Mouse (Mus musculus): ENCODE measurements around the gene Fat3. TPM values are rescaled to one million over a fixed set of nuclear protein-coding genes. Genes with fewer than 3 reads are reported as not detected.

Gene Fat3
- polyA plus RNA-seq, 1 experiment from 2014 or later: 1.8 TPM

DNA sequence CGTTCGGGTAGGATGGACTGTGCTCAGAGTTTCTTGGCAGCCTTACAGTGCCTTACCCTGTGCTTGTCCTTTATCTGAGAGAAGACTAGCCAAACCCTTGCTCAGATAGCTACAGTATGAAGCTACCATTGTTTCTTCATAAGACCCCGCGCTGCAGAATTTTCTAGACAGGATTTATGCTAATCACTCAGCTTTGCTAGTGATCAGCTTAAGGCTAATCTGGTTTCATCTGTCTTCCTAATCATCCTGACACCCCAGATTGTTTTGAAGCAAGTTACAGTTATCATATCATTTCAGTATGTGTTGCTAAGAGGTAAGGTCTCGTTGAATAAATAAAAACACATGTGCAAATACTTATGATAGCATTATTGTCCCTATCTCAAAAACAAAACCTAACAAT lies 493.6 kb downstream of the Fat3 start:
- no peak overlapping the region for H3K4me3 ChIP-seq (ENCODE audit: control insufficient read depth in 1 of 2, insufficient read depth in 1 of 2, low read depth in 1 of 2, low read length in 2 of 2)
- H3K9me3 ChIP-seq (ENCODE audit: control insufficient read depth, low read length): no peaks in the 10 kb centered on the region
- H3K4me2 ChIP-seq (ENCODE audit: low read length): no peak overlapping the region
- no peak for ATAC-seq (ENCODE audit: insufficient number of reproducible peaks, insufficient read depth, low FRiP score, low read depth)
- H3K27ac ChIP-seq (replicated peaks in 1 of 2; ENCODE audit: control insufficient read depth in 1 of 2, insufficient read depth in 1 of 2, low read depth in 2 of 2, low read length in 2 of 2): no peak overlapping the region
- 79% methylated on average over 5 of the region's 5 CpGs for WGBS
- H3K9ac ChIP-seq (ENCODE audit: low read length): no peak overlapping the region
- no peaks in the 10 kb centered on the region for H3K27me3 ChIP-seq (ENCODE audit: control insufficient read depth, insufficient read depth, low read length)
- H3K36me3 ChIP-seq (ENCODE audit: control insufficient read depth, insufficient read depth, low read length): no peaks in the 10 kb centered on the region
- no peaks in the 10 kb centered on the region for H3K4me1 ChIP-seq (ENCODE audit: control insufficient read depth in 2 of 2, insufficient read depth in 2 of 2, low read length in 2 of 2)

DNA sequence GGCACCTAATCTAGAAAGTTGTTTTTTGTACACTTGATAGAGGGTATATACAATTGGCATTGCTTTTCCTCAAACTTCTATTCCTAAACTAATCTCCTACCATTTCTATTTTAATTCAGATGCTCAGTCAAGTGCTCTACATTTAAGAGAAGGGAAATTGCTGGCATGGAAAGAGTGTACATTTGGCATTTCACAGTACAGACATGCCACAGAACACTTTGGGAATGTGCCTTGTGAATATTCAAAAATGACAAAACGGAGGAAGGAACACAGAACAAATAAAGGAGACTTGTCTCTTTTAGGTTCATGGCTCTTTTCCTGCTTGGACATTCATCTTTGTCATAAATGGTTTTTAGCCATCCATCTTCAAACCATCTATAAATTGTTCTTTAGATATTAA lies 498.1 kb downstream of the Fat3 start:
- H3K9ac ChIP-seq (ENCODE audit: low read length): no peak overlapping the region
- 69% methylated on average over 1 of the region's 1 CpGs for WGBS
- no peak for ATAC-seq (ENCODE audit: insufficient number of reproducible peaks, insufficient read depth, low FRiP score, low read depth)
- no peaks in the 10 kb centered on the region for H3K4me1 ChIP-seq (ENCODE audit: control insufficient read depth in 2 of 2, insufficient read depth in 2 of 2, low read length in 2 of 2)
- no peaks in the 10 kb centered on the region for H3K27me3 ChIP-seq (ENCODE audit: control insufficient read depth, insufficient read depth, low read length)
- H3K36me3 ChIP-seq (ENCODE audit: control insufficient read depth, insufficient read depth, low read length): no peaks in the 10 kb centered on the region
- H3K4me2 ChIP-seq (ENCODE audit: low read length): no peak overlapping the region
- H3K4me3 ChIP-seq (ENCODE audit: control insufficient read depth in 1 of 2, insufficient read depth in 1 of 2, low read depth in 1 of 2, low read length in 2 of 2): no peak overlapping the region
- no peak overlapping the region for H3K27ac ChIP-seq (replicated peaks in 1 of 2; ENCODE audit: control insufficient read depth in 1 of 2, insufficient read depth in 1 of 2, low read depth in 2 of 2, low read length in 2 of 2)
- no peaks in the 10 kb centered on the region for H3K9me3 ChIP-seq (ENCODE audit: control insufficient read depth, low read length)

DNA sequence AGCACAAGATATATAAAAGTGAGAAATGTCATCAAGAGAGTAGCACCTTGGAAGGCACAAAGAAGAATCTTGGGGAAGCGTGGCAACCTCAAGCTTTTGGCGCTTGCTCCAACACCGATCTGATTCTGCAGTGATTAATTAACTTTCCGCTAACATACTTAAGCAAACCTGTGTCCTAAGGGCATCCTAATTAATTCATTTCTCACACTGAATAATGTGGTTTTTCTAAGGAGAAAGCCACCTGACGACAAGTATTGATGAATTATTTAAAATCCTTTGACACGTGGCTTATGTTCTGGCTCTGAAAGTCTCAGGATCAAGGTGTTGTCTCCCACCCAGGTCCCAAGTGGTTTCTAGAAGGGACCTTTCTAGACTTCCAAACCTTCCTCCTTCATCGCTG lies 506.3 kb downstream of the Fat3 start:
- no peaks in the 10 kb centered on the region for H3K9me3 ChIP-seq (ENCODE audit: control insufficient read depth, low read length)
- 84% methylated on average over 7 of the region's 7 CpGs for WGBS
- H3K4me3 ChIP-seq (ENCODE audit: control insufficient read depth in 1 of 2, insufficient read depth in 1 of 2, low read depth in 1 of 2, low read length in 2 of 2): no peak overlapping the region
- no peak for ATAC-seq (ENCODE audit: insufficient number of reproducible peaks, insufficient read depth, low FRiP score, low read depth)
- H3K4me1 ChIP-seq (ENCODE audit: control insufficient read depth in 2 of 2, insufficient read depth in 2 of 2, low read length in 2 of 2): no peaks in the 10 kb centered on the region
- H3K36me3 ChIP-seq (ENCODE audit: control insufficient read depth, insufficient read depth, low read length): no peaks in the 10 kb centered on the region
- no peak overlapping the region for H3K9ac ChIP-seq (ENCODE audit: low read length)
- no peak overlapping the region for H3K4me2 ChIP-seq (ENCODE audit: low read length)
- H3K27ac ChIP-seq (replicated peaks in 1 of 2; ENCODE audit: control insufficient read depth in 1 of 2, insufficient read depth in 1 of 2, low read depth in 2 of 2, low read length in 2 of 2): no peak overlapping the region
- H3K27me3 ChIP-seq (ENCODE audit: control insufficient read depth, insufficient read depth, low read length): no peaks in the 10 kb centered on the region

DNA sequence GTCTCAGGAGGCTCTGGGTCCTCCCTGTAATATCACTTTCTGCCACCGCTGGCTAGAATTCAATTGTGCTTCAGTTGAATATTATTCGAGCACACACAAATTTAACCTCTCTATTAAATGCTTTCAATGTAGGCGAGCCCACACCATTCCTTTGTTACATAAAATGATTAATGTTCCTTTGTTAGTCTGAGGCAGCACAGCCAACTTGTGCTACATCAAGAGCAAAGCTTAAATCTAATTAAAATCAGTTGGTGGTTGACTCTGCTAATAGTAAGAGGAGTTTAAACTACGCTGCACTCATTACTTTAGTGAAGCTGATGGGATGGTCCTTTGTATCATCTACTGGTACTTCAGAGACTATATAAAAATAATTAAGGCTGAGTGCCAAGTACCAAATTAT lies 506.9 kb downstream of the Fat3 start:
- H3K27ac ChIP-seq (replicated peaks in 1 of 2; ENCODE audit: control insufficient read depth in 1 of 2, insufficient read depth in 1 of 2, low read depth in 2 of 2, low read length in 2 of 2): no peak overlapping the region
- 82% methylated on average over 4 of the region's 4 CpGs for WGBS
- no peaks in the 10 kb centered on the region for H3K36me3 ChIP-seq (ENCODE audit: control insufficient read depth, insufficient read depth, low read length)
- H3K4me3 ChIP-seq (ENCODE audit: control insufficient read depth in 1 of 2, insufficient read depth in 1 of 2, low read depth in 1 of 2, low read length in 2 of 2): no peak overlapping the region
- no peaks in the 10 kb centered on the region for H3K4me1 ChIP-seq (ENCODE audit: control insufficient read depth in 2 of 2, insufficient read depth in 2 of 2, low read length in 2 of 2)
- H3K4me2 ChIP-seq (ENCODE audit: low read length): no peak overlapping the region
- H3K27me3 ChIP-seq (ENCODE audit: control insufficient read depth, insufficient read depth, low read length): no peaks in the 10 kb centered on the region
- ATAC-seq (ENCODE audit: insufficient number of reproducible peaks, insufficient read depth, low FRiP score, low read depth): no peak
- H3K9me3 ChIP-seq (ENCODE audit: control insufficient read depth, low read length): no peaks in the 10 kb centered on the region
- no peak overlapping the region for H3K9ac ChIP-seq (ENCODE audit: low read length)

DNA sequence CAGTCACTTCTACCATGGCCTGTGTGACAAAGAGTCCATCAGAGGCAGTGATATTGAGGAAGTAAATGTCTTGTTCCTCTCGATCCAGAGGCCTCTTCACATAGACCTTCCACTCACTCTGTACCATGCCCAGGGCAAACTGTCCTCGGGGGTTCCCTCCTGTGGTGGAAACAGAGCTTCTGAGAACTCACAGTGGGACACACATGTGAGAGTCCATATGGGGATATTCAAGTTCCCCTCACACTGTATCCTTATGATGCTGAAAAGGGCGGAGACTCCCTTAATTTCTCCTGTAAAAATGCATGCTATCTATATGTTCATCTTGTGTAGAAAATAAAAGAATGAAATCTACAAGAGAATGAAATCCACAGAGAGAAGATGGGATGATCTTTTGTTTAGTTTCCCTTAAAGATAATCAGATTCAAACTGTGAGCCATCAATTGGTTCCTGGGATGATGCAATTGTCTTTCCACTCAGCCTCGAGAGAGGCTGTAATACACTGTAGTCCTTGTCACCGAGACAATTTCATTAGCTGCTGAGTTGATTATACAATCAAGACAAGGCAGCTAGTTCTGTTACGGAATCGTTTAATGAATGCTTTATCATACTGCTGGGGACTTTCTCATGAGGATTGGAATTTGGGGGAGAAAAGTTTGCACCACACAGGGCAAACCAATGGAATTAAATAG lies 508.8 kb downstream of the Fat3 start:
- ATAC-seq (ENCODE audit: insufficient number of reproducible peaks, insufficient read depth, low FRiP score, low read depth): no peak
- no peaks in the 10 kb centered on the region for H3K4me1 ChIP-seq (ENCODE audit: control insufficient read depth in 2 of 2, insufficient read depth in 2 of 2, low read length in 2 of 2)
- 71% methylated on average over 7 of the region's 7 CpGs for whole genome bisulfite sequencing

DNA sequence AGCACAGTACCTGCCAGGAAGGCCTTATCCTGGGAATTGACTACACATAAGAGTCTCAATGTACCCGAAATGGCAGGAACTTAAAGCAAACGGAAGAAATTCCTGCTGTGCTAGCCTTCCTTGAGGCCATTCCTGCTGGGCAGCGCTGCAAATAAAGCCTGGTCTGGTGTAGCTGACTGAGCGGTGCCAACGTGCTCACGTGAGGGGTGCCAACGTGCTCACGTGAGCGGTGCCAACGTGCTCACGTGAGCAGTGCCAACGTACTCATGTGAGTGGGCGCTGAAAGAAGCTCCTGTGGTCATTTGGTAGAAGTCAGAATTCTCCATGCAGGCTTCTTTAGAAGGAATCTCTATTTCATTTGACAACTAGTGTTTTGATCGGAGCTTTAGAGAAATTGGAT lies 522.8 kb downstream of the Fat3 start:
- Histone ChIP-seq H3K4me2 (ENCODE audit: low read length) (no peak overlapping the region), H3K4me3 (ENCODE audit: control insufficient read depth in 1 of 2, insufficient read depth in 1 of 2, low read depth in 1 of 2, low read length in 2 of 2) (no peak overlapping the region), H3K27ac (replicated peaks in 1 of 2; ENCODE audit: control insufficient read depth in 1 of 2, insufficient read depth in 1 of 2, low read depth in 2 of 2, low read length in 2 of 2) (no peak overlapping the region), H3K36me3 (ENCODE audit: control insufficient read depth, insufficient read depth, low read length) (no peaks in the 10 kb centered on the region), H3K9ac (ENCODE audit: low read length) (no peak overlapping the region), H3K4me1 (ENCODE audit: control insufficient read depth in 2 of 2, insufficient read depth in 2 of 2, low read length in 2 of 2) (peaks cover 2 to 6% of the 10 kb centered on the region in 2 experiments; a peak in 1 of 4 replicates), H3K9me3 (ENCODE audit: control insufficient read depth, low read length) (no peaks in the 10 kb centered on the region), H3K27me3 (ENCODE audit: control insufficient read depth, insufficient read depth, low read length) (no peaks in the 10 kb centered on the region)
- whole genome bisulfite sequencing: 88% methylated on average over 14 of the region's 14 CpGs
- ATAC-seq (ENCODE audit: insufficient number of reproducible peaks, insufficient read depth, low FRiP score, low read depth): no peak

More for the DNA sequence above, 508.8 kb downstream of the Fat3 start:
- no peak overlapping the region for H3K4me3 ChIP-seq (ENCODE audit: control insufficient read depth in 1 of 2, insufficient read depth in 1 of 2, low read depth in 1 of 2, low read length in 2 of 2)
- no peaks in the 10 kb centered on the region for H3K9me3 ChIP-seq (ENCODE audit: control insufficient read depth, low read length)
- H3K36me3 ChIP-seq (ENCODE audit: control insufficient read depth, insufficient read depth, low read length): no peaks in the 10 kb centered on the region
- no peak overlapping the region for H3K27ac ChIP-seq (replicated peaks in 1 of 2; ENCODE audit: control insufficient read depth in 1 of 2, insufficient read depth in 1 of 2, low read depth in 2 of 2, low read length in 2 of 2)
- no peak overlapping the region for H3K9ac ChIP-seq (ENCODE audit: low read length)
- no peak overlapping the region for H3K4me2 ChIP-seq (ENCODE audit: low read length)
- H3K27me3 ChIP-seq (ENCODE audit: control insufficient read depth, insufficient read depth, low read length): no peaks in the 10 kb centered on the region

DNA sequence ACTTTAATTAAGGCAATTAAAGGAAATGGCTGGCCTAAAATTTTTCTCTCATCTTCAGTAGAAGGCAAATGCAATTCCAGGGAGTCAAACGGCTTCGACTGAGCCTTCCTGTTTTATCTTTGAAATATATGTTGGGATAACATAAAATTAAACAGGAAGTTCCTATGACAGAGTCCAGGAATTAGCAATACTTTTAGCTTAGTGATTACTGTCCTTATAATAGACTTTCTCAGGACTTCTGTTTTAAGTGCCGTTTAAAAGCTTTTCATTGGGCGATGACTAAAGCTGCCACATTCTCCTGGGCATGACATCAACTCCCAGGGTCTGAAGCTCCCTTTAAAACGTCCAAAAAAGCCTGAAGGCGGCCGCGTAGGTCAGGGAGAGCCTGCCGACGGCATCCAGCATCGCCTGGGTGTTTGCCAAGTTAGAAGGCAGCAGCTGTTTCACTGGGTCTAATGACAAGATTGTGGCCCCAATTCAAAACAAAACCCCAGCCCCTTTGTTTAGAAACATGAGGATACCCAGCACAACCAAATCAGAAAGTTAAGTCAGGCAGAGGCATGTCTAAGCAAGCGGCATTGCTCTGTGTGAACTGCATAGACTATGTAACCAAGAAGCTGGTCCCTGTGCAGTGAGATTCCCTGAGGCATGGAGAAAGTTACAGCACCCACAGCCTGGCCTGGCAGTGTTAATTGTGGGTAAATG lies 524.0 kb downstream of the Fat3 start:
- 27% methylated on average over 12 of the region's 12 CpGs for WGBS
- Histone ChIP-seq H3K36me3 (ENCODE audit: control insufficient read depth, insufficient read depth, low read length) (no peaks in the 10 kb centered on the region), H3K27ac (replicated peaks in 1 of 2; ENCODE audit: control insufficient read depth in 1 of 2, insufficient read depth in 1 of 2, low read depth in 2 of 2, low read length in 2 of 2) (peak overlapping the region; percentile 0 to 39; a peak in 1 of 4 replicates), H3K4me1 (ENCODE audit: control insufficient read depth in 2 of 2, insufficient read depth in 2 of 2, low read length in 2 of 2) (peaks cover 2 to 6% of the 10 kb centered on the region in 2 experiments; a peak in 1 of 4 replicates), H3K9me3 (ENCODE audit: control insufficient read depth, low read length) (no peaks in the 10 kb centered on the region), H3K4me3 (ENCODE audit: control insufficient read depth in 1 of 2, insufficient read depth in 1 of 2, low read depth in 1 of 2, low read length in 2 of 2) (no peak overlapping the region), H3K9ac (ENCODE audit: low read length) (no peak overlapping the region), H3K4me2 (ENCODE audit: low read length) (no peak overlapping the region), H3K27me3 (ENCODE audit: control insufficient read depth, insufficient read depth, low read length) (no peaks in the 10 kb centered on the region)
- no peak for ATAC-seq (ENCODE audit: insufficient number of reproducible peaks, insufficient read depth, low FRiP score, low read depth)
